Mouse (Mus musculus): ENCODE measurements around the gene Olfr979. TPM values are rescaled to one million over a fixed set of nuclear protein-coding genes. Genes with fewer than 3 reads are reported as not detected.

Gene Olfr979
- 0.21 TPM for polyA plus RNA-seq (2014; fragmentation: Illumina TruSeq; extraction: RNeasy Lipid Tissue Mini Kit (QIAGEN cat#74804); ENCODE audit: low read depth, low replicate concordance)

DNA sequence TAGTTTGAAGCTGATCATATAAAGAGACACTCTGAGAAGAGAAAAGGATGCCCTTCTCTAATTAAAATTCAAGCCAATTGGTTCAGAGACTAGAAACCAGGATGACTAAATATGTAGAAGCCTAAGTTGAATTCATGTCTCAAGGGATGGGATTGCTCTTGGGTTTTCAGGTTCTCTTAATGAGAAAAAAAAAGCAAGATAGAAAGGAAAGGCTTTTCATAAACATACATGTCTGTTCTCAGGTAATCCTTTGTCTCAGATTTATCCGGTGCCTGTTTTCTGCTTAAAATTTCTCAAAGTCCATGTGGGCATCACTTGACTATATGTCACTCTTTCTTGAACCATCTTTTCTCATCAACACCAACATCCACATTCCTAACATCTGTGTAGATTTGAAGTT lies at the start of gene Olfr979:
TSS of gene Olfr979 (minus strand) at position 101 of the 400 bp plus-strand sequence.

DNA sequence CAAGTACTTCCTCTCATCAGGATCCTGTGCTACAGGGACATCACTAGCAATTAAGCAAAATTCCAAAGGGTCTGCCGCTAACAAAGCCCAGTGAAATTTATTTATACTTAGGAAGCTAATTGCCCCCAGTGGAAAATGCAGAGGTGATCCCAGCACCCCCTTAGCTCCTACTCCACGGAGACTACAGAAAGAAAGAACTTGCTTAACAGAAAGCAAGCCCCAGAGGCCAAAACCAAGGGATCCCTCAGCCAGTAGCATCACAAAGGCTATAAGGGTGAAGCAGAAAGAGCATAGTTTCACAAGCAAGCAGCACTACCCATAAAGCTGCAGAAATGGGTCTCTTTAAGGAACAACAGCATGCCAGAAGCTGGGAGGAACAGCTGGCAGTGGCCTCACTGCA lies 17.9 kb upstream of the Olfr979 start, which contains the start of gene Olfr981:
TSS of gene Olfr981 (plus strand) at position 301 of the 400 bp plus-strand sequence.

DNA sequence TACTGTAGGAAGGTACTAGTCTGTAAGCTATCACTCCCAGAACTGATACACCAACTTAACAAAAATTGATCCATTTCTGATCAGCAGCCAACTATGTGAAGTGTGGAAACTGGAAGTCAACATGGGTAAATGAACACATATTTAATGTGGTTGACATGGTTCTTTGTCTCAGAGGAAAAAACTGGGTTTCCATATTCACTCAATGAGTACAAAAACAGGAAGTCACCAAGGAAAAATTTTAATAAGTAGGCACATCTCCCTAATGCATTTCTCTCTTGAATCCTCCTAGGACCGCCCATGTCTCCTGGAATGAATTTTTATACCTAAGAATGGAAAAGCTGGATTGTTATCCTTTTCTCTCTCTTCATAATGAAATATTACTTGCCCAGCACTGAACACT lies 6.2 kb upstream of the Olfr979 start, which contains the start of gene Olfr980:
TSS of gene Olfr980 (minus strand) at position 101 of the 400 bp plus-strand sequence.

DNA sequence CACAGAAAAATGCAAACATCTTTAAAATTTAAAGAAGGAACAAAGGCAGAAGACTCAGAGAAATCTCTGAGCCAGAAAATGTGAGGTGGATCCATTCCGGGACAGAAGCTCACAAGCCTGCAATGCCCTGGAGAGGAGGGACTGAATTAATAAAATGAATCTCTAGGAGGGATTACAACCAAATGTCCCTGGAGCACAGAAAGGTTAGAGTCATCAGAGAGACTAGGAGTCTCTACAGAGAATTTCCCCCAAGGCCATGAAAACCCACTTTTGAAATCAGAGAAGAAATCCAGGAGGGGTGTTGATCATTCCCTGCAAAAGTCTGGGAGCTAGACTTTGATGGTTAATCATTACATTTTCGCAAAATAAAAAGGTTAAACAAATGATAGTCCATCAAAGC lies 11.5 kb downstream of the Olfr979 start, which contains the start of gene Olfr978:
TSS of gene Olfr978 (plus strand) at position 301 of the 400 bp plus-strand sequence.

DNA sequence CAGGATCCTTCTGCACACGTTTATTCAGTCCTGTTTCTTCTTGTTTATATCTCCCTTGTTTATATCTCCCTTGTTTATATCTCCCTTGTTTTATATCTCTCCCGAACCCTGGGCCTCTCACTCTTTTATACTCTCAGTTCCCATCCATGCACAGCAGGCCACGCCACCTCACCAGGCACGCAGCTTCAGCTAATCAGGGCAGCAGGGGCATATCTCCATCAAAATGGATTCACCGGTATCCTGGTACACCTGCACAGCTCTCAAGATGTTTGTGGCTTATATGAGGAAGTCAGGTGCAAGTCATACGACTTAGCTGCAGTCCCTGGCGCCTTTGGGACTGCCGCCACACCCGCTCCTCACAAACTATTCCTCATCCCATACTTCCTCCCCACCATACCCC lies 42.2 kb downstream of the Olfr979 start, which contains the start of gene Olfr976:
TSS of gene Olfr976 (minus strand) at position 101 of the 400 bp plus-strand sequence.

DNA sequence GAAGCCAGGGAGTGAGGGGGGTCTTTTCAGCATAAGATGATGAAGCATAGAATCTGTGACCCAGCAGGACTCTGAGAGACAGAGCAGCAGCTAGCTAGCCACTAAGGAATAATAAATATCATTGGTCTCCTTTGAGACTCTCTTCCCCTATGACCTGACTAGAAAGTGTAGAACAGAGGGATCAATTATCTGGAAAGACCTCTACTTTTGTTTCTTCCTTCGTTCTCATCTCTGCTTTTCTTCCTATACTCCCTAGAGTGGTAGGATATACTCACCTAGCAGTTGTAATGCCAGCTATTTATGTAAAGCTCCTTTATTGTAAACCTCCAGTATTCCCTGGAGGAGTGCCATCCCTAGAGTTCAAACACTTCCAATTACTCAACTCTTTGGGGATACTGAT lies 51.3 kb downstream of the Olfr979 start, which contains the start of gene Olfr975:
TSS of gene Olfr975 (minus strand) at position 101 of the 400 bp plus-strand sequence.

Other genes starting within 250 kb of the Olfr979 start
- gene Olfr968, start 220.2 kb downstream of the Olfr979 start, polyA plus RNA-seq (2014; fragmentation: Illumina TruSeq; extraction: RNeasy Lipid Tissue Mini Kit (QIAGEN cat#74804); ENCODE audit: low read depth, low replicate concordance) = not detected
- gene Olfr969, start 212.5 kb downstream of the Olfr979 start, polyA plus RNA-seq (2014; fragmentation: Illumina TruSeq; extraction: RNeasy Lipid Tissue Mini Kit (QIAGEN cat#74804); ENCODE audit: low read depth, low replicate concordance) = not detected
- not detected for gene Olfr970, start 194.6 kb downstream of the Olfr979 start, polyA plus RNA-seq (2014; fragmentation: Illumina TruSeq; extraction: RNeasy Lipid Tissue Mini Kit (QIAGEN cat#74804); ENCODE audit: low read depth, low replicate concordance)
- not detected for gene Olfr971, start 166.6 kb downstream of the Olfr979 start, polyA plus RNA-seq (2014; fragmentation: Illumina TruSeq; extraction: RNeasy Lipid Tissue Mini Kit (QIAGEN cat#74804); ENCODE audit: low read depth, low replicate concordance)
- gene Olfr972, start 137.0 kb downstream of the Olfr979 start, polyA plus RNA-seq (2014; fragmentation: Illumina TruSeq; extraction: RNeasy Lipid Tissue Mini Kit (QIAGEN cat#74804); ENCODE audit: low read depth, low replicate concordance) = not detected
- gene Olfr229, start 96.1 kb downstream of the Olfr979 start, polyA plus RNA-seq (2014; fragmentation: Illumina TruSeq; extraction: RNeasy Lipid Tissue Mini Kit (QIAGEN cat#74804); ENCODE audit: low read depth, low replicate concordance) = not detected
- gene Olfr974, start 66.0 kb downstream of the Olfr979 start, polyA plus RNA-seq (2014; fragmentation: Illumina TruSeq; extraction: RNeasy Lipid Tissue Mini Kit (QIAGEN cat#74804); ENCODE audit: low read depth, low replicate concordance) = not detected
- 0.29 TPM for gene Olfr975, start 51.4 kb downstream of the Olfr979 start, polyA plus RNA-seq (2014; fragmentation: Illumina TruSeq; extraction: RNeasy Lipid Tissue Mini Kit (QIAGEN cat#74804); ENCODE audit: low read depth, low replicate concordance)
- 0.43 TPM for gene Olfr976, start 42.3 kb downstream of the Olfr979 start, polyA plus RNA-seq (2014; fragmentation: Illumina TruSeq; extraction: RNeasy Lipid Tissue Mini Kit (QIAGEN cat#74804); ENCODE audit: low read depth, low replicate concordance)
- gene Olfr978, start 11.4 kb downstream of the Olfr979 start, polyA plus RNA-seq (2014; fragmentation: Illumina TruSeq; extraction: RNeasy Lipid Tissue Mini Kit (QIAGEN cat#74804); ENCODE audit: low read depth, low replicate concordance) = not detected
- gene Olfr980, start 6.1 kb upstream of the Olfr979 start, polyA plus RNA-seq (2014; fragmentation: Illumina TruSeq; extraction: RNeasy Lipid Tissue Mini Kit (QIAGEN cat#74804); ENCODE audit: low read depth, low replicate concordance) = 0.39 TPM
- 0.04 TPM for gene Olfr981, start 18.0 kb upstream of the Olfr979 start, polyA plus RNA-seq (2014; fragmentation: Illumina TruSeq; extraction: RNeasy Lipid Tissue Mini Kit (QIAGEN cat#74804); ENCODE audit: low read depth, low replicate concordance)
- gene Olfr982, start 70.4 kb upstream of the Olfr979 start, polyA plus RNA-seq (2014; fragmentation: Illumina TruSeq; extraction: RNeasy Lipid Tissue Mini Kit (QIAGEN cat#74804); ENCODE audit: low read depth, low replicate concordance) = 0.03 TPM
- not detected for gene Olfr983, start 90.1 kb upstream of the Olfr979 start, polyA plus RNA-seq (2014; fragmentation: Illumina TruSeq; extraction: RNeasy Lipid Tissue Mini Kit (QIAGEN cat#74804); ENCODE audit: low read depth, low replicate concordance)
- not detected for gene Olfr984, start 110.7 kb upstream of the Olfr979 start, polyA plus RNA-seq (2014; fragmentation: Illumina TruSeq; extraction: RNeasy Lipid Tissue Mini Kit (QIAGEN cat#74804); ENCODE audit: low read depth, low replicate concordance)
- not detected for gene Olfr985, start 126.7 kb upstream of the Olfr979 start, polyA plus RNA-seq (2014; fragmentation: Illumina TruSeq; extraction: RNeasy Lipid Tissue Mini Kit (QIAGEN cat#74804); ENCODE audit: low read depth, low replicate concordance)
- gene Tmem225, start 144.7 kb upstream of the Olfr979 start, polyA plus RNA-seq (2014; fragmentation: Illumina TruSeq; extraction: RNeasy Lipid Tissue Mini Kit (QIAGEN cat#74804); ENCODE audit: low read depth, low replicate concordance) = 259 TPM
- 0.06 TPM for gene Olfr986, start 177.5 kb upstream of the Olfr979 start, polyA plus RNA-seq (2014; fragmentation: Illumina TruSeq; extraction: RNeasy Lipid Tissue Mini Kit (QIAGEN cat#74804); ENCODE audit: low read depth, low replicate concordance)
- gene Zfp202, start 188.9 kb upstream of the Olfr979 start, polyA plus RNA-seq (2014; fragmentation: Illumina TruSeq; extraction: RNeasy Lipid Tissue Mini Kit (QIAGEN cat#74804); ENCODE audit: low read depth, low replicate concordance) = 12.1 TPM